Mouse (Mus musculus) forebrain, embryonic 10.5 days (tissue): ENCODE results near the gene Ear6. TPM values are rescaled to one million over a fixed set of nuclear protein-coding genes. Genes with fewer than 3 reads are reported as not detected.

Source experiments
- DNase-seq: peaks from one replicate; pipeline ENCODE4 v3.0.0-alpha.2; 2017; ENCODE audit warnings: low spot score; ENCODE audit errors: extremely low spot score
- H3K27ac ChIP-seq: fragments of 300-500 bp; sonication (generic); 2 replicates; pipeline ENCODE4 v1.5.1; 2016; ENCODE audit warnings: mild to moderate bottlenecking
- H3K27me3 ChIP-seq: fragments of 300-500 bp; sonication (generic); 2 replicates; pipeline ENCODE4 v1.6.1; 2016; ENCODE audit warnings: mild to moderate bottlenecking; ENCODE audit not compliant: poor library complexity, severe bottlenecking
- H3K36me3 ChIP-seq: fragments of 300-500 bp; sonication (generic); replicated peaks from 2 replicates; pipeline ENCODE4 v1.6.1; 2016; ENCODE audit warnings: mild to moderate bottlenecking, moderate library complexity
- H3K4me1 ChIP-seq: fragments of 300-500 bp; sonication (generic); 2 replicates; pipeline ENCODE4 v1.6.1; 2016
- H3K4me3 ChIP-seq: fragments of 300-500 bp; sonication (generic); 2 replicates; pipeline ENCODE4 v1.5.1; 2016; ENCODE audit warnings: mild to moderate bottlenecking, moderate library complexity
- H3K9me3 ChIP-seq: fragments of 300-500 bp; sonication (generic); 2 replicates; pipeline ENCODE4 v1.6.1; 2016; ENCODE audit warnings: mild to moderate bottlenecking, moderate library complexity
- WGBS: fragments of 180-500 bp; shearing (Covaris S2); methylation state at CpG from one replicate; pipeline ENCODE4 v1.1.7; 2016; 5-methylcytosine and 5-hydroxymethylcytosine counted together
- polyA plus RNA-seq: library from polyadenylated mRNA; unstranded; fragments of >200 nt; fragmentation: Nextera tagmentation; extraction: Ambion mirVana; gene quantifications from 2 replicates; pipeline ENCODE4 v1.2.1, GENCODE M21; 2016

The Ear6 gene
- polyA plus RNA-seq, 1 experiment from 2014 or later = not detected

DNA sequence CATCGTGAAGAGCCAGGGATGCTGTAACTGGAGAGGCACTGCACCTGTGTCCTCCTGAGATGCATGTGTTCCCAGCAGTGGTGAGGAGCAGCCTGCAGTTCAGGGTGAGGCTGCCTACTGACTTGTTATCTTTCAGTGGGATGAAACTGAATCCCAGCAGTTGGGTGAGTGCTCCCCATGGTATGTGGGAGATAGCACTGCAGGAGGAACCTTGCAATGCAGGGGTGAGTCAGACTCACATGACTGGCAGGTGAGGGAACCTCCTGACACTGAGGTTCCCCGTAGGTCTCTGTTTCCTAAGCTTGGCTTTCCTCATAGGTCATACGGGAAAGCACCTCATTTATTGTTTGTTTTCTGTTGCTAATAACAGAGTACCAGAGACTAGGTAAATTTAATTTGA lies 24.0 kb downstream of the Ear6 start:
- 87% methylated on average over 3 of the region's 3 CpGs for WGBS
- no peaks in the 10 kb centered on the region for H3K4me1 ChIP-seq
- H3K9me3 ChIP-seq = no peaks in the 10 kb centered on the region
- no peak overlapping the region for H3K27ac ChIP-seq
- no peaks in the 10 kb centered on the region for H3K36me3 ChIP-seq
- DNase-seq = no peak
- H3K27me3 ChIP-seq = no peaks in the 10 kb centered on the region
- H3K4me3 ChIP-seq = no peak overlapping the region

DNA sequence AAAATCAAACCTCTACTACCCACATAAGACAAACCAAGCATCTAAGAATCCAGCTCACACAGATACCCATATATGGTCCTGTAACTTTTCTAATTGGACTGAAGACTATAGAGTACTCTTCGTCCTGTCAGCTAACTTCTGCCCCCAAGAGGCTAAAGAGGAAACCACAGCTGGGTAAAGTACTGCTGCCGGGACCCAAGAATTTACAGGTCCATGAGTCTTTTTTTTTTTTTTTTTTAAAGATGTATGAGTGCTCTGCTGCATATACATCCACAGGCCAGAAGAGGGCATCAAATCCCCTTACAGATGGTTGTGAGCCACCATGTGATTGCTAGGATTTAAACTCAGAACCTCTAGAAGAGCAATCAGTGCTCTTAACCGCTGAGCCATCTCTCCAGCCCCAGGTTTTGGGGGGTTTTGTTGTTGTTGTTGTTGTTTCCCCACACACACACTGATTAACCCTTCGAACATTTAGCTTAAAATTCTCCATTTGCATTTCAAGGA lies 30.1 kb downstream of the Ear6 start:
- H3K27ac ChIP-seq = peak overlapping the region; percentile 92
- peak; percentile 49 for DNase-seq
- H3K4me3 ChIP-seq = peak overlapping the region; percentile 62
- no peaks in the 10 kb centered on the region for H3K9me3 ChIP-seq
- peaks cover 27% of the 10 kb centered on the region for H3K36me3 ChIP-seq
- H3K4me1 ChIP-seq = peaks cover 19% of the 10 kb centered on the region
- WGBS = under 1% methylated on average over 4 of the region's 4 CpGs
- H3K27me3 ChIP-seq = no peaks in the 10 kb centered on the region

DNA sequence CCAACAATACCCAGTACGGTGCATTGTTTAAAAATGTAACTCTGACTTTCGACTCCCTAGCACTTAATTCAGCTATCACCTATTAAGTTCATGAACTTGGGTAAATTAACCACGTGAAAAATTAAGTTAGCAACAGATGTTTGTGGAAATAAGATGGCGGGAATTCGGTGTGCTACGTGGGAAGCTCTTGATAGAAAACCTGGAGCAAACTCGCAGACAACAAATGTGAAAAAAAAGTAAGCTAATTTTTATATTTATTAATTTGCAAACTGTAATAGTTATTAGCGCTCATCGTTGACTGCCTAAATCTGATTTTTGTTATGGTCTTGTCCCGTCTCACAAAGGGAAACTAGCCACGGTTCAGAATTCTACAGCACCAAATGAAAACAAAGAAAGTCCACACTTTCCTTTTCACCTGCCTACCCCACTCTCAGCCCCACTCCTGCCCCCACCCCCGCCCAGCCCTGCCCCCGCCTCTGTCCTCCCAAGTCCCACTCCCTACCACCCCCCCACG lies 30.6 kb downstream of the Ear6 start:
- Histone ChIP-seq H3K27ac (peak overlapping the region; percentile 92), H3K9me3 (no peaks in the 10 kb centered on the region), H3K27me3 (no peaks in the 10 kb centered on the region), H3K36me3 (peaks cover 32% of the 10 kb centered on the region), H3K4me1 (peaks cover 19% of the 10 kb centered on the region), H3K4me3 (peak overlapping the region; percentile 62)
- WGBS = 2% methylated on average over 14 of the region's 14 CpGs
- DNase-seq = no peak

DNA sequence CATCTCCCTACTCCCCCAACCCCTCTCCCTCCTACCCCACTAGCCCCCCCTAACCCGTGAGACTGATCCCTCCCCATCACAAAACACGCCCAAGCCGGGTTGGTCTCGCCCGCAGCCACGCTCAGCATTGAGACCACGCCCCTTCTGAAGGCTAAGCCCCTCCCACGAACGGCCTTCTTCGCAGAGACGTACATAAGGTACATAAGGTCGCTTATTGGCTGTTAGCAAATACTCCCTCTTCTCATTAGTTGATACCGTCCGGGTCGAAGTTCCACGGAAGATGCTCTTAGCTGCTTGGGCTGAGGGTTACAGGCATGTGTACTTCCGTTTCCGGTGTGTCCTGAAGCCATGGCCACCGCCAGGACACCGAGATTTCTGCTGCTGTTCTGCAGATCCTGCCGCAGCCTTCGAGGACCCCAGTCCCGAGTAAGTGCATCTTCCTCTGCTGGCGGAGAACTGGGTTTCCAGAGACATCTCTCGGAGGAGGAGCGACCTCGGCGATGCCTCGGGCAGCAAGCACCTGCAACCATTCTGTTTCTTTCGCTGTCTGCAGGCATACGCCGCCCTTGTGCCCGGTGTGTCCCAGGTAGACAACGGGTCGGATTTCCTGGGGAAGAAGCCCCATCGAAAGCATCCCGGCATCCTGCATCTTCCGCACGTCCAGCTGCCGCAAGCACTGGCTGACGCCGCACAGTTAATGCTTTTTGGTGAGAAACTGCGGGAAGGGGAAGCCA lies 31.3 kb downstream of the Ear6 start, which contains the start of gene Mettl17:
Gene Mettl17, plus strand, starts transcription at position 245 of the 734 bp plus-strand sequence.
- DNase-seq = peak; percentile 96
- peak within 1 kb of the TSS; percentile 62 for H3K4me3 ChIP-seq
- WGBS = under 1% methylated on average over 43 of the region's 43 CpGs

DNA sequence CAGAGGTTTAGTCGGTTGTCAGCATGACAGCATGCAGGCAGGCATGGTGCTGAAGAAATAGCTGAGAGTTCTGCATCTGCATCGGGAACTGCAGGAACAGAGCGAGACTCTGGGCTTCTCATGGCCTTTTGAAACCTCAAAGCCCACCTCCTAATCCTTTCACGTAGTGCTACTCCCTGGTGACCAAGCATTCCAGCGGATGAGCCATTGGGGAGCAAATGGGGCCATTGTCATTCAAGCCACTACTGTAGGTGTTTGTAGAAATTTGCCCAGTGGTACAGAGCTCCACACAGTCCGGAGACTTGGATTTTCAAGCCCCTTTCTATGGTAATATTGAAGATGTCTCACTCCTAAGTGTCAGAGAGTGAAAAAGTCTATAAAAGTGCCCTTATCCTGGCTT lies 32.6 kb downstream of the Ear6 start:
- no peak for DNase-seq
- Histone ChIP-seq H3K4me1 (peaks cover 19% of the 10 kb centered on the region), H3K27ac (no peak overlapping the region), H3K4me3 (peak overlapping the region; percentile 62), H3K27me3 (no peaks in the 10 kb centered on the region), H3K36me3 (peaks cover 51% of the 10 kb centered on the region), H3K9me3 (no peaks in the 10 kb centered on the region)
- 46% methylated on average over 6 of the region's 6 CpGs for WGBS

More for the DNA sequence above, 31.3 kb downstream of the Ear6 start, which contains the start of gene Mettl17:
- H3K36me3 ChIP-seq = peaks cover 38% of the 10 kb centered on the region
- H3K9me3 ChIP-seq = no peaks in the 10 kb centered on the region
- H3K4me1 ChIP-seq = peaks cover 19% of the 10 kb centered on the region
- peak within 1 kb of the TSS; percentile 92 for H3K27ac ChIP-seq
- no peaks in the 10 kb centered on the region for H3K27me3 ChIP-seq

DNA sequence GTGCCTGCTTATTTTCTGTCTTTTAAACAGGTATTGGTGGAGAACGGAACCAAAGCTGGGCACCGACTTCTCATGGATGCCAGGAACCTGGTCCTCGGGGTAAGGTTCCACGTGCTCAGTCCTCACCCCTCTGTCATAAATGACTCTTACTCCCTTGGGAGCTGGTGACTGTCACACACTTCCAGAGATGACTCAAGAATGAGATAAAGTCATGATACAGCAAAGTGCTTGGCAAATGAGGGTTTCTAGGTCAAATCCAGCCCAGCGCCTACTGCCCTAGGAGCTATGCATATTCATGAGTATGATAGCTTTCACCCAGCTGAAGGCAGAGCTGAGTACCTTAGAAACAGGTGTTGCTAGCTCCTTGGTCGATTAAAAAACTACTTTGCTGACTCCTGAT lies 36.3 kb downstream of the Ear6 start:
- Histone ChIP-seq H3K9me3 (no peaks in the 10 kb centered on the region), H3K4me1 (peaks cover 30% of the 10 kb centered on the region), H3K36me3 (peaks cover 69% of the 10 kb centered on the region), H3K4me3 (no peak overlapping the region), H3K27me3 (no peaks in the 10 kb centered on the region), H3K27ac (no peak overlapping the region)
- DNase-seq = no peak
- 90% methylated on average over 6 of the region's 6 CpGs for WGBS

DNA sequence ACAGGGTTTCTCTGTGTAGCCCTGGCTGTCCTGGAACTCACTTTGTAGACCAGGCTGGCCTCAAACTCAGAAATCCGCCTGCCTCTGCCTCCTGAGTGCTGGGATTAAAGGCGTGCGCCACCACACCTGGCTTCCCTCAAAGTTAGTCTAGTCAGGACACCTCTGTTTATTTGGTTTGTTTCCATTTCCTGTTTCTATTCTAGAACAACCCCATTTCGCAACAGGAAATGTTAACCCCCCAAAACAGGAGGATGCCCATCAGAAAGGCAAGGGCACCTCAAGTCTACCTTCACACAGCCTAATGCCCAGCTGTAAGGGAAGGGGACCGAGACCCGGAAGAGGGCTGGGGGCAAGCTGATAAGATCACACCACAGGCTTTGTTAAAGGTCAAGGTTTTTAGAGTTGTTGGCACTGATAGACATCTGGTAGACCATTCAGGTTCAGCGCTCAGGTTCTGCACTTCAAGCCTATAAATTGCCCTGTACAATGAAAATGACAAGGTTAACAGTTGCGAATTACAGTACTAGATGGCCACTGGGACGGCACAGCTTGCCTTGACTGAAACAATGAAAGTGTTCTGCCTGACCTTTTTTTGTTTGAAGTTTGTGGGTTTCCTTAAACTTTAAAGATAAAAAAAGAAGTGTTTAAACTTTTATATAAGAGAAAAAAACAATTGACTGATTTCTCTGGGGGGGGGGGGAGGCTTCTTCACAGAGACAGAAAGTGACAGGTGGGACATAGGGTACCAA lies 38.9 kb downstream of the Ear6 start, which contains the start of gene Slc39a2:
Gene Slc39a2, plus strand, starts transcription at position 699 of the 749 bp plus-strand sequence.
- 93% methylated on average over 9 of the region's 9 CpGs for WGBS
- Histone ChIP-seq H3K27ac (no peak within 1 kb of the TSS), H3K27me3 (no peaks in the 10 kb centered on the region), H3K4me3 (no peak within 1 kb of the TSS), H3K36me3 (peaks cover 58% of the 10 kb centered on the region), H3K4me1 (peaks cover 11% of the 10 kb centered on the region; the same call in 1 of the 2 replicates), H3K9me3 (no peaks in the 10 kb centered on the region)
- DNase-seq = no peak

DNA sequence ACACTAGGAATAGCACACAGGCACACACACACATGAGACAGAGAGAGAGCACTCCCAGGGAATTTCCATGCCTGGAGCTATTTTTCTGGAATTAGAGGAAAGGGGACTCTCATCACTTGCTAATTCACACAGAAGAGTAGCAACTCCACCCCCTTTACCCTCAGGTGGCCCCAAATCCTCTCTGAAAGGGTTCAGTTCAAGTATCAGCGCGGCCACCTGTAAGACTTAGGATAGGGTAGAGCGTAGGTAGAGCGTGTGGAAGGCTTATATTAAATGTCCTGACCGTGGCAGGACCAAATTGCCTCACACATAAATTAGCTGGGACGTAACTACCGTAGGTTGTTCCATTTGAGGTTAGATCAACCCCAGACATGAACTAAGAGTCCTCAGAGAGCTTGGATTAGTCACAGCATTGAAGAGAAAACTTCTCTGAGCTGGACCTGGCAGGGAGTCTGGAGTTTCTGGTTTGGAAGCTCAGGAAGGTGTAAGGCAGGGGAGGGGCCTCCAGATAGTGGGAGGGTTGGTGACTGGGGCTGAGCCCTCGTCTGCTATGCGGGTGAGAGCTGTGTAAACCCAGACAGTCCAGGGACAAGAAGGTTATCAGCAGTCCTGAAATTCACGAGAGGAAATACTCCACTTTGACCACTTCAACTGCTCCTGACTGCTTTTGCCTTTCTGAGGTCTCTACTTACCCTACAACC lies 39.7 kb downstream of the Ear6 start:
- Histone ChIP-seq H3K4me3 (no peak overlapping the region), H3K27me3 (no peaks in the 10 kb centered on the region), H3K4me1 (peaks cover 11% of the 10 kb centered on the region; the same call in 1 of the 2 replicates), H3K36me3 (peaks cover 49% of the 10 kb centered on the region), H3K27ac (no peak overlapping the region), H3K9me3 (no peaks in the 10 kb centered on the region)
- no peak for DNase-seq
- WGBS = 27% methylated on average over 10 of the region's 10 CpGs

DNA sequence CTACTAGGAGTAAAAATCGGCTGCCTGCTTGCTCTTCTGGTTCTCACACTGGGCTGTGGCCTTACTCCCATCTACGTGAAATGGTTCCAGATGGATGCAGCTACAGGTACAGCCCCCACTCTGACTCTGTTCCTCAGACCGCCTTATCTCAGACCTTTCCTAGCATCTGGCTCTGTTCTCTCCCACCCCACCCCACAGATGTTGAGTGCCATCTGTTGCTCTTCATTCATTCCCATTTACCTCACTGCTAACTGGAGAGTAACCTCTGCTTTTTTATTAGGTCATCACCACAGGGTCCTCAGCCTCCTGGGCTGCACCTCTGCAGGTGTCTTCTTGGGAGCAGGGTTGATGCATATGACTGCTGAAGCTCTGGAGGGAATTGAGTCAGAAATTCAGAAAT lies 40.3 kb downstream of the Ear6 start:
- peaks cover 11% of the 10 kb centered on the region; the same call in 1 of the 2 replicates for H3K4me1 ChIP-seq
- no peak for DNase-seq
- H3K9me3 ChIP-seq = no peaks in the 10 kb centered on the region
- no peak overlapping the region for H3K27ac ChIP-seq
- no peaks in the 10 kb centered on the region for H3K27me3 ChIP-seq
- H3K4me3 ChIP-seq = no peak overlapping the region
- H3K36me3 ChIP-seq = peaks cover 44% of the 10 kb centered on the region
- 64% methylated on average over 3 of the region's 3 CpGs for WGBS

DNA sequence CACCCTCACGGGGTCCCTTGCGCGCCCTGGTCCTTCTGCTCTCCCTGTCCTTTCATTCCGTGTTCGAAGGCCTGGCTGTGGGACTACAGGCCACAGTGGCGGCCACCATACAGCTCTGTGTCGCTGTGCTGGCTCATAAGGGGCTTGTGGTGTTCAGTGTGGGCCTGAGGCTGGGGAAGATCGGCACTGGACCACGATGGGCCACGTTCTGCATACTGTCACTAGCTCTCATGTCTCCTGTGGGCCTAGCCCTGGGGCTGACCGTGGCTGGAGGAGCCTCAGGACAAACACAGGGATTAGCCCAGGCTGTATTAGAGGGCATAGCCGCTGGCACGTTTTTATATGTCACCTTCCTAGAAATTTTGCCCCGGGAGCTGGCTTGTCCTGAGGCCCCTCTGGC lies 41.6 kb downstream of the Ear6 start:
- WGBS = 76% methylated on average over 14 of the region's 14 CpGs
- Histone ChIP-seq H3K27ac (no peak overlapping the region), H3K4me3 (no peak overlapping the region), H3K4me1 (peaks cover 11% of the 10 kb centered on the region; the same call in 1 of the 2 replicates), H3K27me3 (no peaks in the 10 kb centered on the region), H3K9me3 (no peaks in the 10 kb centered on the region), H3K36me3 (peaks cover 31% of the 10 kb centered on the region)
- DNase-seq = no peak

DNA sequence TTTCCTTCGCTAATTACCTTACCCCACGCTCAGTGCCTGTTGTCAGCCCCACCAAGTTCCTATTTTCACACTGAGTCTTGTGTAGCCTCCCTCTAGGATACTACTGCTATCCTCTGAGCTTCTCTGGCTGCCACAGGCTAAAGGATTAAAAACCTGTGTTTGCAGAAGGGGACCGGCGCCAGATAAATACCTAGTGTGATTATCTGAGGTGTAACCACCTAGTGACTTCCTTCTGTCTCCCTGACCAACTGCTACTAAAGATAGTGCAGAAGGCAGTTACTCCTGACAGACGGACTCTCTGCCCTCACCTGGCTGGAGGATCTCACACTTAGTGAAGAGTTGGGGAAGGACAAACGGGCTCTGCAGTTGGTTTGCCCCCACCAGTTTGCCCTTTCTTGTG lies 42.5 kb downstream of the Ear6 start:
- Histone ChIP-seq H3K4me1 (peaks cover 11% of the 10 kb centered on the region; the same call in 1 of the 2 replicates), H3K36me3 (peaks cover 22% of the 10 kb centered on the region), H3K27ac (no peak overlapping the region)

DNA sequence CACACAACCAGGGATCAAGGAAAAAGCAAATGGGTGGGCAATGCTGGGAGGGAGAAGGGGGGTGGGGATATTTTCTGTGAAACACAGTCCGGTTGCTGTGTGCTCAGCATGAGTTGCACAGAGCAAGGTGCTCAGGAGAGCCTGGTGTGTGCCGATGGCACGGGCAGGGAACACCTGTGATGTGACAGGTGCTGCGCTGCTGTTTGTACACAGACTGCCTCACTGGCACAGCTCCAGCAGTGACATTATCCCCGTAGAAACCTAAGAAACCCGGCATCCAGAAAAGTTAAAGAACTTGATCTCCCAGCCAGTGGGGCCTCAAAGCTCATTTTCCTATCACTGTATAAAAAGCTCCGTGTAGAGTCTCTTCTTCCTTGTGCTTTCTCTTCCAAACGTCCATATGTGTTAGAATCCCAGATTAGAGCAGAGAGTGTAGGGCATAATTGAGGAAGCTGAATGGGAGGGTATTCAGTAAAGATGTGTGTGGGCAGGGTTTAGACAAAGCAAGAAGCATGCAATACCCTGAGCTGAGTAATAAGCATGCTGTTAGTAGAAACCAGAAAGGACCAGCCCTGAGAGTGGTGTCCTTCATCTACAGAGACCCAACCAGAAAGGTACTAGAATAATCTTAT lies 43.2 kb downstream of the Ear6 start:
- DNase-seq = no peak
- Histone ChIP-seq H3K36me3 (peaks cover 15% of the 10 kb centered on the region), H3K27ac (no peak overlapping the region), H3K4me1 (peaks cover 11% of the 10 kb centered on the region; the same call in 1 of the 2 replicates), H3K27me3 (no peaks in the 10 kb centered on the region), H3K9me3 (no peaks in the 10 kb centered on the region), H3K4me3 (no peak overlapping the region)
- 85% methylated on average over 8 of the region's 8 CpGs for WGBS

More for the DNA sequence above, 42.5 kb downstream of the Ear6 start:
- H3K4me3 ChIP-seq = no peak overlapping the region
- H3K9me3 ChIP-seq = no peaks in the 10 kb centered on the region
- no peaks in the 10 kb centered on the region for H3K27me3 ChIP-seq
- 87% methylated on average over 6 of the region's 6 CpGs for WGBS
- DNase-seq = no peak
